Mouse (Mus musculus): ENCODE measurements at regions not wholly inside any gene's neighbourhood (a gene's known extent, or its start where the extent isn't known, plus 50 kb on each side); places are given as distances from the start of the nearest gene placed in this dataset.

- H3K36me3 ChIP-seq (replicated peaks), result no peaks in the 10 kb centered on the region
- H3K9me3 ChIP-seq, result no peaks in the 10 kb centered on the region
- H3K27ac ChIP-seq, result no peak overlapping the region
- H3K4me2 ChIP-seq, result no peak overlapping the region
- no peak overlapping the region for H3K4me3 ChIP-seq (replicated peaks)
- no peaks in the 10 kb centered on the region for H3K27me3 ChIP-seq
- 75% methylated on average over 1 of the region's 1 CpGs for WGBS
- ATAC-seq (ENCODE audit: low FRiP score), result no peak
- no peak overlapping the region for H3K9ac ChIP-seq
- no peaks in the 10 kb centered on the region for H3K4me1 ChIP-seq
These were observed 263.4 kb upstream of the Kif18a start for GRCm38 (mm10) chr2:109017018-109017707.

GRCm38 (mm10) chr2:109038131-109038695, 242.3 kb upstream of the Kif18a start:
- Histone ChIP-seq H3K36me3 (replicated peaks) (no peaks in the 10 kb centered on the region), H3K4me3 (replicated peaks) (no peak overlapping the region), H3K9ac (no peak overlapping the region), H3K27me3 (no peaks in the 10 kb centered on the region), H3K9me3 (no peaks in the 10 kb centered on the region), H3K4me2 (no peak overlapping the region), H3K27ac (no peak overlapping the region), H3K4me1 (no peaks in the 10 kb centered on the region)
- WGBS, result 35% methylated on average over 6 of the region's 6 CpGs
- ATAC-seq (ENCODE audit: low FRiP score), result peak; percentile 74; the same call in 1 of the 2 replicates
